Mouse (Mus musculus) CH12.LX (cell line): ENCODE measurements around the gene Morf4l1. TPM values are rescaled to one million over a fixed set of nuclear protein-coding genes. Genes with fewer than 3 reads are reported as not detected.

Source experiments
- DNase-seq: peaks from one replicate; pipeline ENCODE4 v3.0.0-alpha.2; 2013; ENCODE audit errors: extremely low read depth
- H3K27ac ChIP-seq: 2 replicates; pipeline ENCODE4 v1.5.1; 2012; ENCODE audit warnings: low read depth, mild to moderate bottlenecking, control low read depth, moderate library complexity; ENCODE audit not compliant: insufficient read depth
- H3K27me3 ChIP-seq: replicated peaks from 2 replicates; pipeline ENCODE3; 2012; ENCODE audit warnings: inconsistent platforms
- H3K36me3 ChIP-seq, 2 experiments: replicated peaks in 1 of 2; 2 replicates each; pipeline versions ENCODE3 to v1.6.1; 2012; ENCODE audit warnings: inconsistent platforms in 1 of 2, low read length in 1 of 2, mild to moderate bottlenecking in 1 of 2, mixed read lengths in 1 of 2, moderate library complexity in 1 of 2; ENCODE audit not compliant: control insufficient read depth in 1 of 2, insufficient read depth in 1 of 2
- H3K4me1 ChIP-seq, 2 experiments: 2 replicates each; pipeline ENCODE4 v1.6.1; 2012; ENCODE audit warnings: inconsistent platforms in 1 of 2, moderate library complexity in 1 of 2; ENCODE audit not compliant: insufficient read depth in 2 of 2, control insufficient read depth in 1 of 2
- H3K4me2 ChIP-seq: 2 replicates; pipeline ENCODE4 v1.6.1; 2012; ENCODE audit warnings: low read depth, mild to moderate bottlenecking, control low read depth; ENCODE audit not compliant: poor library complexity, insufficient read depth, severe bottlenecking
- H3K4me3 ChIP-seq, 3 experiments: fragments of 150-350 bp in 1 of 3; sonication (generic) in 1 of 3; replicated peaks in 1 of 3; 2 replicates each; pipeline versions ENCODE3 to v1.5.1; 2011 to 2012; ENCODE audit warnings: low read depth in 2 of 3, low read length in 2 of 3, mild to moderate bottlenecking in 2 of 3, moderate library complexity in 2 of 3, control low read depth in 1 of 3, improper control_type of control experiment in 1 of 3, inconsistent platforms in 1 of 3, mixed read lengths in 1 of 3; ENCODE audit not compliant: poor library complexity in 1 of 3
- H3K79me2 ChIP-seq: replicated peaks from 2 replicates; pipeline ENCODE4 v1.6.1; 2012; ENCODE audit warnings: mild to moderate bottlenecking, moderate library complexity; ENCODE audit not compliant: control insufficient read depth, poor library complexity, insufficient read depth, severe bottlenecking; ENCODE audit errors: extremely low read depth
- H3K9ac ChIP-seq: 2 replicates; pipeline ENCODE4 v1.6.1; 2012; ENCODE audit warnings: low read depth, mild to moderate bottlenecking, control low read depth, moderate library complexity; ENCODE audit not compliant: insufficient read depth
- H3K9me3 ChIP-seq: replicated peaks from 2 replicates; pipeline ENCODE3; 2012; ENCODE audit warnings: low read length, inconsistent platforms, mixed read lengths
- BHLHE40 ChIP-seq: IDR thresholded peaks from 2 replicates; pipeline ENCODE4 v1.6.1; 2011; ENCODE audit warnings: mild to moderate bottlenecking, low read depth, low read length, improper control_type of control experiment
- CHD2 ChIP-seq: IDR thresholded peaks from 2 replicates; pipeline ENCODE4 v1.6.1; 2011; ENCODE audit warnings: low read length, improper control_type of control experiment
- CTCF ChIP-seq, 2 experiments: IDR thresholded peaks in 1 of 2; conservative IDR thresholded peaks in 1 of 2; 2 replicates each; pipeline ENCODE4 v1.5.1; 2011 to 2012; ENCODE audit warnings: low read depth in 2 of 2, low read length in 2 of 2, improper control_type of control experiment in 1 of 2, inconsistent platforms in 1 of 2, mild to moderate bottlenecking in 1 of 2, moderate library complexity in 1 of 2
- E2F4 ChIP-seq: IDR thresholded peaks from 2 replicates; pipeline ENCODE4 v1.6.1; 2011; ENCODE audit warnings: low read depth, low read length, improper control_type of control experiment; ENCODE audit not compliant: insufficient replicate concordance
- ELF1 ChIP-seq: IDR thresholded peaks from 2 replicates; pipeline ENCODE4 v1.6.1; 2014; ENCODE audit warnings: low read depth, mild to moderate bottlenecking, inconsistent platforms, low read length, improper control_type of control experiment
- GABPA ChIP-seq: IDR thresholded peaks from 2 replicates; pipeline ENCODE4 v1.6.1; 2012; ENCODE audit warnings: low read depth, low read length, improper control_type of control experiment, inconsistent platforms; ENCODE audit not compliant: insufficient replicate concordance
- HCFC1 ChIP-seq: IDR thresholded peaks from 2 replicates; pipeline ENCODE4 v1.6.1; 2012; ENCODE audit warnings: low read depth, mild to moderate bottlenecking, inconsistent platforms, low read length, improper control_type of control experiment
- IRF4 ChIP-seq: IDR thresholded peaks from 2 replicates; pipeline ENCODE4 v1.6.1; 2014; ENCODE audit warnings: low read depth, mild to moderate bottlenecking, inconsistent platforms, low read length, improper control_type of control experiment
- JUND ChIP-seq: conservative IDR thresholded peaks from 2 replicates; pipeline ENCODE4 v1.6.1; 2011; ENCODE audit warnings: low read depth, low read length, improper control_type of control experiment
- MXI1 ChIP-seq: IDR thresholded peaks from 2 replicates; pipeline ENCODE4 v1.6.1; 2011; ENCODE audit warnings: mild to moderate bottlenecking, low read depth, low read length, improper control_type of control experiment
- NELFE ChIP-seq: IDR thresholded peaks from 2 replicates; pipeline ENCODE4 v1.6.1; 2011; ENCODE audit warnings: low read depth, low read length, improper control_type of control experiment
- NRF1 ChIP-seq: IDR thresholded peaks from 2 replicates; pipeline ENCODE4 v1.6.1; 2014; ENCODE audit warnings: low read depth, mild to moderate bottlenecking, inconsistent platforms, low read length, improper control_type of control experiment, moderate library complexity
- PAX5 ChIP-seq: IDR thresholded peaks from 2 replicates; pipeline ENCODE4 v1.6.1; 2012; ENCODE audit warnings: low read length, inconsistent platforms, mixed read lengths
- POLR2A ChIP-seq: IDR thresholded peaks from 2 replicates; pipeline ENCODE4 v1.6.1; 2011; ENCODE audit warnings: low read depth, mild to moderate bottlenecking, improper control_type of control experiment, low read length
- POLR2AphosphoS2 ChIP-seq: IDR thresholded peaks from 2 replicates; pipeline ENCODE4 v1.6.1; 2011; ENCODE audit warnings: low read depth, low read length, improper control_type of control experiment
- RAD21 ChIP-seq: IDR thresholded peaks from 2 replicates; pipeline ENCODE4 v1.6.1; 2011; ENCODE audit warnings: low read depth, mild to moderate bottlenecking, low read length, improper control_type of control experiment, moderate library complexity
- RCOR1 ChIP-seq: conservative IDR thresholded peaks from 2 replicates; pipeline ENCODE4 v1.6.1; 2012; ENCODE audit warnings: low read depth, mild to moderate bottlenecking, inconsistent platforms, low read length, improper control_type of control experiment
- SMC3 ChIP-seq: IDR thresholded peaks from 2 replicates; pipeline ENCODE4 v1.6.1; 2011; ENCODE audit warnings: low read depth, low read length, improper control_type of control experiment
- TBP ChIP-seq: conservative IDR thresholded peaks from 2 replicates; pipeline ENCODE4 v1.6.1; 2011; ENCODE audit warnings: low read depth, low read length, improper control_type of control experiment
- TCF12 ChIP-seq: IDR thresholded peaks from 2 replicates; pipeline ENCODE4 v1.6.1; 2014; ENCODE audit warnings: low read depth, mild to moderate bottlenecking, inconsistent platforms, low read length, improper control_type of control experiment
- ZC3H11A ChIP-seq: IDR thresholded peaks from 2 replicates; pipeline ENCODE4 v1.6.1; 2012; ENCODE audit warnings: low read depth, mild to moderate bottlenecking, inconsistent platforms, low read length, improper control_type of control experiment
- ZKSCAN1 ChIP-seq: IDR thresholded peaks from 2 replicates; pipeline ENCODE4 v1.6.1; 2012; ENCODE audit warnings: low read depth, inconsistent platforms, low read length, improper control_type of control experiment, borderline replicate concordance
- ZNF384 ChIP-seq: IDR thresholded peaks from 2 replicates; pipeline ENCODE4 v1.6.1; 2012; ENCODE audit warnings: low read depth, low read length, improper control_type of control experiment, inconsistent platforms
- dilution Hi-C: fragments of 300-500 bp; cut with MboI; formaldehyde crosslinking; loops from 2 replicates; pipeline ENCODE4 v1.14.3; 2020; ENCODE audit warnings: low sequenced_read_pairs; ENCODE audit not compliant: extremely low pct_unique_long_range_greater_than_20kb, extremely low pct_ligation_motif_present
- in situ Hi-C: fragments of 300-500 bp; cut with MboI; formaldehyde crosslinking; loops from 3 replicates; pipeline ENCODE4 v1.14.3; 2019; ENCODE audit warnings: low sequenced_read_pairs, low pct_ligation_motif_present, low pct_unique_long_range_greater_than_20kb, mixed read lengths
- polyA plus RNA-seq: library from polyadenylated mRNA; unstranded; fragments of >175 nt; gene quantifications from 2 replicates; pipeline ENCODE4 v1.2.1, GENCODE M21; 2012; ENCODE audit warnings: low read depth; ENCODE audit not compliant: insufficient read length
- total RNA-seq, 2 experiments: library from RNA; depleted of rRNA; stranded (reverse); fragments of 300-350 nt in 1 of 2; fragments of >200 nt in 1 of 2; gene quantifications; 2 replicates each; pipeline ENCODE4 v1.2.3; 2012 to 2014

Gene Morf4l1
- total and polyA plus RNA-seq, 3 experiments, result 127 to 233 (median 225) TPM

- in situ Hi-C loops, result no loop called here
Observed at GRCm38 (mm10) chr9:90108272-90108671, 6.3 kb downstream of the Morf4l1 start.

DNA sequence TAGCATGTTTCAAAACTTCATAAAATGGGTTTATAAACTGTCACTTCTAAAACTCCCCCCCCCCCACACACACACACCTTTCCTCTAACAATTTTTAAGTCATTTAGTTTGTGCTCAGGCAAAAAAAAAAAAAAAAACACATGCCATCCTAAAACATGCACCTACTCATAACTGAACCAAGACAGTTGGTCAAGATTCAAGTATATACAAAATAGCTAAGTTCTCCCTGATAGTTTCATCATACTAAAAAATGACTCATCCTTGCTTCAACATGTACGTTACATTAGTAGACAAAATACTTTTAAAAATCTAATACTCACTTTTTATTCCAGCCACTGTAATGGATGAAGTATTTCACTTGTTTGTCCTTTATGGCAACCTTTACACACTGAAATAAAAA lies 7.7 kb downstream of the Morf4l1 start:
- Histone ChIP-seq H3K4me3 (no peak overlapping the region), H3K27ac (no peak overlapping the region), H3K79me2 (peaks cover 92% of the 10 kb centered on the region), H3K9ac (no peak overlapping the region)
- in situ Hi-C loops, result no loop called here
- TF ChIP-seq ELF1 (no peak), BHLHE40 (no peak), MXI1 (no peak), ZNF384 (peak; percentile 77), IRF4 (0 out of 2 replicates have a peak, but pooled peaks have one; percentile 22), ZKSCAN1 (no peak), HCFC1 (no peak), E2F4 (no peak), PAX5 (no peak), NRF1 (no peak), ZC3H11A (no peak), JUND (0 out of 2 replicates have a peak, but pooled peaks have one; percentile 30)
- TF ChIP-seq, all 38 proteins: peak for 3
- Histone ChIP-seq H3K4me1 (peaks cover 4 to 59% of the 10 kb centered on the region in 2 experiments), H3K36me3 (peaks cover 28 to 67% of the 10 kb centered on the region in 2 experiments), H3K27me3 (no peaks in the 10 kb centered on the region), H3K4me2 (no peak overlapping the region), H3K9me3 (no peaks in the 10 kb centered on the region)
- dilution Hi-C loops, result no loop called here
- no peak for DNase-seq

More at GRCm38 (mm10) chr9:90108272-90108671, 6.3 kb downstream of the Morf4l1 start:
- no peak overlapping the region for H3K27ac ChIP-seq
- peaks cover 4 to 59% of the 10 kb centered on the region in 2 experiments for H3K4me1 ChIP-seq
- H3K4me2 ChIP-seq, result no peak overlapping the region
- H3K79me2 ChIP-seq, result peaks cover 94% of the 10 kb centered on the region
- H3K9ac ChIP-seq, result no peak overlapping the region
- peaks cover 26 to 54% of the 10 kb centered on the region in 2 experiments for H3K36me3 ChIP-seq
- no peak for DNase-seq
- dilution Hi-C loops, result no loop called here
- H3K4me3 ChIP-seq, result no peak overlapping the region
- TF ChIP-seq ZC3H11A (no peak), ZKSCAN1 (no peak), CHD2 (no peak), CTCF (conservative IDR thresholded peaks at IDR 0.05 in 1 of 2, IDR thresholded peaks at IDR 0.05 in 1 of 2; ENCODE audit: low read depth in 2 of 2, low read length in 2 of 2) (no peak), MXI1 (no peak), RAD21 (no peak), ZNF384 (no peak), SMC3 (no peak), RCOR1 (no peak), POLR2AphosphoS2 (no peak), TBP (no peak), GABPA (no peak), TCF12 (no peak), POLR2A (no peak), ELF1 (no peak), BHLHE40 (no peak), NELFE (no peak)
- no peaks in the 10 kb centered on the region for H3K27me3 ChIP-seq
- no peaks in the 10 kb centered on the region for H3K9me3 ChIP-seq
